Mouse (Mus musculus) neural tube, embryonic 13.5 days (tissue): Measurements from ENCODE around the gene Tnfsfm13. TPM values are rescaled to one million over a fixed set of nuclear protein-coding genes. Genes with fewer than 3 reads are reported as not detected.

Experiments
- ATAC-seq: fragments of 200-750 bp; cut with Nextera tagmentation; 2 replicates; pipeline ENCODE4 v1.8.0; 2017; ENCODE audit warnings: low read depth, mild to moderate bottlenecking, moderate TSS enrichment, moderate library complexity
- H3K27ac ChIP-seq: fragments of 300-500 bp; sonication (generic); replicated peaks from 2 replicates; pipeline ENCODE4 v1.5.1; 2015; ENCODE audit warnings: moderate library complexity, mild to moderate bottlenecking, inconsistent platforms
- H3K27me3 ChIP-seq: fragments of 300-500 bp; sonication (generic); 2 replicates; pipeline ENCODE4 v1.6.1; 2015; ENCODE audit warnings: mild to moderate bottlenecking, inconsistent platforms
- H3K36me3 ChIP-seq: fragments of 300-500 bp; sonication (generic); 2 replicates; pipeline ENCODE4 v1.6.1; 2015; ENCODE audit warnings: mild to moderate bottlenecking, inconsistent platforms
- H3K4me1 ChIP-seq: fragments of 300-500 bp; sonication (generic); replicated peaks from 2 replicates; pipeline ENCODE4 v1.6.1; 2015; ENCODE audit warnings: inconsistent platforms
- H3K4me2 ChIP-seq: fragments of 300-500 bp; sonication (generic); 2 replicates; pipeline ENCODE4 v1.6.1; 2015; ENCODE audit warnings: inconsistent platforms, mild to moderate bottlenecking, moderate library complexity
- H3K4me3 ChIP-seq: fragments of 300-500 bp; sonication (generic); 2 replicates; pipeline ENCODE4 v1.5.1; 2015; ENCODE audit warnings: mild to moderate bottlenecking, inconsistent platforms
- H3K9ac ChIP-seq: fragments of 300-500 bp; sonication (generic); 2 replicates; pipeline ENCODE4 v1.6.1; 2015; ENCODE audit warnings: moderate library complexity, mild to moderate bottlenecking, inconsistent platforms
- H3K9me3 ChIP-seq: fragments of 300-500 bp; sonication (generic); 2 replicates; pipeline ENCODE4 v1.6.1; 2016; ENCODE audit warnings: inconsistent platforms
- WGBS: fragments of 180-500 bp; shearing (Covaris S2); methylation state at CpG from one replicate; pipeline ENCODE4 v1.1.7; 2015; 5-methylcytosine and 5-hydroxymethylcytosine counted together
- polyA plus RNA-seq: library from polyadenylated mRNA; unstranded; fragments of >200 nt; fragmentation: Nextera tagmentation; extraction: Ambion mirVana; gene quantifications from 2 replicates; pipeline ENCODE4 v1.2.1, GENCODE M21; 2015

The Tnfsfm13 gene
- polyA plus RNA-seq, 1 experiment from 2014 or later, result 1.8 TPM

- H3K27ac ChIP-seq, result 0 out of 2 replicates have a peak overlapping the region, but pooled peaks have one; percentile 9
- no peaks in the 10 kb centered on the region for H3K9me3 ChIP-seq
- H3K4me3 ChIP-seq, result no peak overlapping the region
- H3K4me1 ChIP-seq, result peaks cover 40% of the 10 kb centered on the region
- 85% methylated on average over 6 of the region's 6 CpGs for WGBS
- H3K36me3 ChIP-seq, result peaks cover 4% of the 10 kb centered on the region
- H3K4me2 ChIP-seq, result no peak overlapping the region
- no peak for ATAC-seq
- peak overlapping the region; percentile 36 for H3K9ac ChIP-seq
- no peaks in the 10 kb centered on the region for H3K27me3 ChIP-seq
Observed at GRCm38 (mm10) chr11:69684936-69685335, 11.0 kb downstream of the Tnfsfm13 start.

DNA sequence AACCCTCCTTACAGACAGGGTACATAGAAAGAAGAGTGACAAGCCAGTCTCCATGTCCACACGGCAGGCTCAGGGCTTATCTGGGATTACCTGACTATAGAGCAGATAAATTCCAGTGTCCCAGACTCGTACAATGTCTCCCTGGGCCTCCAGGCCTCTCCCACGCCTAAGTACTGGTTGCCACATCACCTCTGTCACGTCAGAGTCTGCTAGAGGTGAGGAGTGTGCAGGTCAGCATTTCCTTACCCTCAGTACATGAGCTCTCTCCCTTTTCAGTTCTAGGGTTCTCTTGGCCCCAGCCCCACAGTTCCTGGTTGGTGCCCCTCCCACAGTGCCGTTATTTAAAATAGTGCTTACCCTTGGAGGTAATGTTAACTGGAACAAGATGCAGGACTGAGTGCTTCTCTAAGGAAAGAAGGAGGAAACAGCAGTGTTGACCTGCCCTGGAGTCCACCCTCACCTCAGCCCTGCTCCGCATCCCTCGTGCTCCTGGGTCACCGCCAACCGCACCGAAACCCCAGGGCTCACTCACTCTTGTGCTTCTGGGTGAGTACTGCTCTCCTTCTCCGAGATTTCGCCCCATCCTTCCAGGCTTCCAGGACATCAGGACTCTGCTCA lies 11.7 kb downstream of the Tnfsfm13 start:
- Histone ChIP-seq H3K4me3 (no peak overlapping the region), H3K4me1 (peaks cover 46% of the 10 kb centered on the region), H3K9ac (no peak overlapping the region), H3K27me3 (no peaks in the 10 kb centered on the region), H3K36me3 (peaks cover 9% of the 10 kb centered on the region), H3K4me2 (no peak overlapping the region), H3K9me3 (no peaks in the 10 kb centered on the region), H3K27ac (no peak overlapping the region)
- ATAC-seq, result no peak
- WGBS, result 83% methylated on average over 12 of the region's 12 CpGs

DNA sequence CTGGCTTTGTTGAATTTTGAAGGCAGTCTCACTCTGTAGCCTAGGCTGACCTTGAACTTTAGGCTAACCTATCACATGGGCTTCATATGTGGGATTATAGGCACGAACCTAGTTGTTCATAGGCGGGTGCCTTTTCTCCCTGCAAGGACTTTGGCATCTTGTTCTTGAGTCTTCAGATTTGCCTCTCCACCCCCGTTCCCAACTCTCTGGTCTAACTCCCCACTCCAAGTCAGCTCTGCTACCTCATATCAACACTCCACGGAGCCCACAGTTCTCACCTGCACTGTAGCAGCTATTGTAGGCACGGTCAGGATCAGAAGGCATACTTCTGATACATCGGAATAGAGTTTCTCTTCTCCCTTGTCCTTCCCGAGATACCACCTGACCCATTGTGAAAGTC lies 12.3 kb downstream of the Tnfsfm13 start:
- H3K4me1 ChIP-seq, result peaks cover 52% of the 10 kb centered on the region
- H3K4me3 ChIP-seq, result no peak overlapping the region
- 82% methylated on average over 7 of the region's 7 CpGs for WGBS
- peak overlapping the region; percentile 84; the same call in 1 of the 2 replicates for H3K9ac ChIP-seq
- no peak overlapping the region for H3K4me2 ChIP-seq
- H3K9me3 ChIP-seq, result no peaks in the 10 kb centered on the region
- no peaks in the 10 kb centered on the region for H3K27me3 ChIP-seq
- H3K36me3 ChIP-seq, result peaks cover 15% of the 10 kb centered on the region
- ATAC-seq, result no peak
- H3K27ac ChIP-seq, result peak overlapping the region; percentile 75; the same call in 1 of the 2 replicates

DNA sequence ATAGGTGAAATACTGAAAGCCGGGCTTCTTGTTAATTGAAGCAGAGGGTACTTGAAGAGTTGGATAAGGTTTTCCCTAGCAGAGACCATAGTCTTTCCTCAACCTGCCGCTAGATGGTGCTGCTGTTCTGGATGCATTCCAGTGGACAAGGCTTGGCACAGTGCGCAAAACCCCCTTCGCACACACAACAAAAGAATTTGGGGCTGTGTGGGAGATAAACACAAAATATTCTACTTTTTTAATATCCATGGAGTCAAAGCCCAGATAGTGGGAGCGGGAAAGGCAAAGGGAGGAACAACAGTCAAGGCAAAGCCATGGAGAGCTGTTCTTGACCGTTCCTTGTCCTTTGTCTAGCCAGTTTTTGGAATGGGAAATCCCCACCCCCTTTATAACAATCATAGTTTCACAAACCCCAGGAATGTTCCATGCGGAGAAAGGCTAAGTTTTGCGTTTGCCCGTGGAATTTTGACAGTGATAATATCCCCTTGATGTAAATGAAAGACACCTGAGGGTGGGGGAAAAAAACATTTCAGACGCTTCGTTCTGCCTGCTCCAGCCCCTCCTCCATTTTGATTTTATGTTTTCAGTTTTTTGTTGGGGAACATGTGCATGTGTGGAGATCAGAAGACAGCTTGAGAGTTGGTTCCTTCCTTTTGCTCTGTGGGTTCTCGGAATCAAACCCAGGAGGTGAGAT lies 12.9 kb downstream of the Tnfsfm13 start:
- WGBS, result 25% methylated on average over 12 of the region's 12 CpGs
- H3K4me3 ChIP-seq, result peak overlapping the region; percentile 5; the same call in 1 of the 2 replicates
- ATAC-seq, result no peak; the same call in 1 of the 2 replicates
- peaks cover 21% of the 10 kb centered on the region for H3K36me3 ChIP-seq
- H3K27me3 ChIP-seq, result no peaks in the 10 kb centered on the region
- H3K4me1 ChIP-seq, result peaks cover 55% of the 10 kb centered on the region
- peak overlapping the region; percentile 99 for H3K4me2 ChIP-seq
- peak overlapping the region; percentile 84 for H3K9ac ChIP-seq
- no peaks in the 10 kb centered on the region for H3K9me3 ChIP-seq
- H3K27ac ChIP-seq, result peak overlapping the region; percentile 92

DNA sequence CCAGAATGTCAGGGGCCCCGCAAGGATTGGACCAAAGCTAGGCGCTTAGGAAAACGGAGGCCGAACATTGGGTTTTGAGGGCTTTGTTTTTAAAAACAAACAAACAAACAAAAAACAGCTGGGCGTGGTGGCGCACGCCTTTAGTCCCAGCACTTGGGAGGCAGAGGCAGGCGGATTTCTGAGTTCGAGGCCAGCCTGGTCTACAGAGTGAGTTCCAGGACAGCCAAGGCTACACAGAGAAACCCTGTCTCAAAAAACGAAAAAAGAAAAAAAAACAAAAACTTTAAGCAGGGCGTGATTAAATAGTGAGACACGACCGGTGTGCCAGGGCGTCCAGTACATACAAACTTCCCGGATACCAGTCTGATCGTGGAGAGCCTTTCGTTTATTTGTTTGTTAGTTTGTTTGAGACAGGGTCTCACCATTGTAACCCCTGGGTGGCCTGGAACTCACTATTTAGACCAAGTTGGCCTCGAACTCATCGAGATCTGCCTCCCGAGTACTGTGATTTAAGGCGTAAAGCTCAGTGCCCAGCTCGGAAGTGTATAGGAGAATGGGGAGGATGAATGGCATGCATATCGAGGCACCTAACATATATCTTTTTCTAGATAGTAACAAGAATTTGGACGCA lies 13.6 kb downstream of the Tnfsfm13 start:
- no peaks in the 10 kb centered on the region for H3K9me3 ChIP-seq
- peak overlapping the region; percentile 84 for H3K4me3 ChIP-seq
- peak; percentile 14; the same call in 1 of the 2 replicates for ATAC-seq
- 25% methylated on average over 24 of the region's 24 CpGs for WGBS
- no peaks in the 10 kb centered on the region for H3K27me3 ChIP-seq
- peak overlapping the region; percentile 84 for H3K9ac ChIP-seq
- peaks cover 28% of the 10 kb centered on the region for H3K36me3 ChIP-seq
- peak overlapping the region; percentile 99 for H3K4me2 ChIP-seq
- peak overlapping the region; percentile 92 for H3K27ac ChIP-seq
- peaks cover 55% of the 10 kb centered on the region for H3K4me1 ChIP-seq

GRCm38 (mm10) chr11:69681314-69682208 lies 14.3 kb downstream of the Tnfsfm13 start, which contains the start of gene Senp3:
Gene Senp3 (minus strand): TSS chr11:69682084.
- peak within 1 kb of the TSS; percentile 92 for H3K27ac ChIP-seq
- H3K9me3 ChIP-seq, result no peaks in the 10 kb centered on the region
- under 1% methylated on average over 80 of the region's 80 CpGs for WGBS
- ATAC-seq, result peak; percentile 97
- H3K4me1 ChIP-seq, result peaks cover 55% of the 10 kb centered on the region
- H3K36me3 ChIP-seq, result peaks cover 35% of the 10 kb centered on the region
- H3K4me3 ChIP-seq, result peak within 1 kb of the TSS; percentile 84
- H3K4me2 ChIP-seq, result peak within 1 kb of the TSS; percentile 99
- H3K9ac ChIP-seq, result peak within 1 kb of the TSS; percentile 84
- H3K27me3 ChIP-seq, result no peaks in the 10 kb centered on the region

- Histone ChIP-seq H3K9me3 (no peaks in the 10 kb centered on the region), H3K36me3 (peaks cover 47% of the 10 kb centered on the region), H3K4me2 (peak overlapping the region; percentile 99), H3K9ac (peak overlapping the region; percentile 84), H3K4me3 (peak overlapping the region; percentile 84), H3K27ac (no peak overlapping the region), H3K27me3 (no peaks in the 10 kb centered on the region), H3K4me1 (peaks cover 44% of the 10 kb centered on the region)
- no peak for ATAC-seq
- 92% methylated on average over 30 of the region's 30 CpGs for WGBS
Observed at GRCm38 (mm10) chr11:69680136-69680855, 15.6 kb downstream of the Tnfsfm13 start.

GRCm38 (mm10) chr11:69679144-69679543 lies 16.8 kb downstream of the Tnfsfm13 start:
- Histone ChIP-seq H3K36me3 (peaks cover 59% of the 10 kb centered on the region), H3K9me3 (no peaks in the 10 kb centered on the region), H3K4me2 (0 out of 2 replicates have a peak overlapping the region, but pooled peaks have one; percentile 1), H3K9ac (no peak overlapping the region), H3K4me1 (peaks cover 40% of the 10 kb centered on the region), H3K27ac (no peak overlapping the region), H3K4me3 (no peak overlapping the region), H3K27me3 (no peaks in the 10 kb centered on the region)
- no peak for ATAC-seq
- WGBS, result 100% methylated on average over 2 of the region's 2 CpGs

DNA sequence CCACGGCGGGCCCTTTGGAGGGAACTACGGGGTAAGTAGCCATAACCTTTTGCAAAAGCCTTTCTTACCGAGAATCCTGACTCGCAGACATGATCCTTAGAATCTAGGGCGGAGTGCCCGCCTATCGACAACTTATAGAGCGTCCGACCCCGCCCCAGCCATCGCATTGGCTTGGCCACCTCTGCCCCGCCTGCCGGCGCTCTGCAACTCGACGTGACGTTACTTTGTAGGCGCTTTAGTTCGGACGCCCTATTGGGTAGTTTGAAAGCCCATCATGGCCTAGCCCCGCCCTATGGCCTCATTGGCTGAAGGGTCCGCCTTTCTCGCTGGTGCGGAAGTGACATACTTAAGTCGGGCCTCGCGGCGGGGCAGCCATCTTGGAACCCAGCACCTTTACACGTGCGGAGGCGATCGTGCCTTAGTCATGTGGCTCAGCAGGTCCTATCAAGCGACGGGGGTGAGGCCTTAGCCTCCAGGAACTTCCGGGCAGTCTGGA lies 23.6 kb downstream of the Tnfsfm13 start, which contains the start of gene Eif4a1:
TSS of gene Eif4a1 (minus strand) at position 213 of the 496 bp plus-strand sequence.
- WGBS, result under 1% methylated on average over 36 of the region's 36 CpGs
- H3K4me2 ChIP-seq, result peak within 1 kb of the TSS; percentile 88

DNA sequence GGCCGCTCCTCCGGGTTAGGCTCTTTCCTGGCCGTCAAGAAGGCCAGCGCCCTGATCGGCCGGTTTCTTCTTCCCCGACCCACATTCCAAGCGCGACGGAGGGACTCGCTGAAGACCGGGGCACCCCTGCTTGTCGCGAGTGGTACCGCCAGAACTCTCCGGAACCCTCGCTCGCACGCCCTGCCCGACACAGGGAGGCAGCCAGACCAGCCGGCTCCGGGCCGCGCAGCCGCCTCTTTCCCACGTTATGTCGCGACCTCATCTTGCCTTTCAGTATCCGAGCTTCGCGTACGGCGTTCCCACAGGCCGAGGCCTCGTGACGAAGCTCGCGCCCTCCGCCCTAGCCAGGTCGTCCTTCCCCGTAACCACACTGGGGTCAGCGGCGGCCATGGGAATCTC lies 24.2 kb downstream of the Tnfsfm13 start:
- Histone ChIP-seq H3K4me3 (peak overlapping the region; percentile 100), H3K9ac (peak overlapping the region; percentile 99), H3K4me2 (peak overlapping the region; percentile 88), H3K27me3 (no peaks in the 10 kb centered on the region), H3K36me3 (peaks cover 79% of the 10 kb centered on the region), H3K27ac (peak overlapping the region; percentile 97), H3K9me3 (no peaks in the 10 kb centered on the region), H3K4me1 (peaks cover 34% of the 10 kb centered on the region)
- ATAC-seq, result peak; percentile 38
- under 1% methylated on average over 43 of the region's 43 CpGs for WGBS

More for the DNA sequence above, 23.6 kb downstream of the Tnfsfm13 start, which contains the start of gene Eif4a1:
- Histone ChIP-seq H3K4me3 (peak within 1 kb of the TSS; percentile 100), H3K4me1 (peaks cover 34% of the 10 kb centered on the region), H3K27me3 (no peaks in the 10 kb centered on the region), H3K9ac (peak within 1 kb of the TSS; percentile 99), H3K27ac (peak within 1 kb of the TSS; percentile 97), H3K36me3 (peaks cover 81% of the 10 kb centered on the region), H3K9me3 (no peaks in the 10 kb centered on the region)
- peak; percentile 97 for ATAC-seq
